Mouse (Mus musculus): Measurements from ENCODE around the gene Abcb1a. TPM values are rescaled to one million over a fixed set of nuclear protein-coding genes. Genes with fewer than 3 reads are reported as not detected.

The Abcb1a gene
- total RNA-seq (2021): 48.1 and 56.1 TPM in 2 replicates
- long read RNA-seq, full-length matches to known transcripts: 6 of 13 reads
- long read RNA-seq, partial matches to known transcripts: 6 of 13 reads
- long read RNA-seq, other reads (novel, unspliced or antisense): 1 of 13 reads

DNA sequence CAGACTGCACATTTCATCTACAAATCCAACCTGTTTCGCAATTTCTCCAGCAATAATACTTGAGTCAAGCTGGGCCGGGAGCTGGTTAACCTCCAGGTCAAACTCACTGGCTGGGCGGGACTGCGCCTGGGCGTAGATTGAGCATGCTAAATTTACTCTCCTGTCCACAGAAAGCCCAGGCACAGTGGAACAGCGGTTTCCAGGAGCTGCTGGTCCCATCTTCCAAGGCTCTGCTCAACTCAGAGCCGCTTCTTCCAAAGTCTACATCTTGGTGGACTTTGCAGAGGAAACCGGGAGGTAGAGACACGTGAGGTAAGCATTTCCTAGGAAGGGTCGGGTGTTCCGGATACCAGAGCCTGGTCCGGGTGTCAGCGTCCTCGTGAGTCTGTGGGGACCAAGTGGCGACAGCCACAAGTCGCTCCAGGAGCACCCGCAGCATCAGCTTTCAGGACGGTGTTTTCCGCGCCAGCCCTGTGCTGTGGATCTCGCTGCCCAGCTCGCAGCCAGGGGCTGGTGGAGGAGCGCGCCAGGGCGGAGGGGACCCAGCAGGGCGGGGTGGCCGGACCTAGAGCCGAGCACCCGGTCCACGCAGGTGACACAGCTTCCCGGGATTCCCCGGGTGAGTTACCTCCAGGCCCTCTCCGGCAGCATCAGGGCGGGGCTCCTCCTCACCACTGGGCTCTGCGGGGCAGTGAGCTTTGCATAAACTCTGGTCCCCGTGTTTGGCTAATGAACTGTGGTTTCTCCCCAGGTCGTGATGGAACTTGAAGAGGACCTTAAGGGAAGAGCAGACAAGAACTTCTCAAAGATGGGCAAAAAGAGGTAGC, at the start of gene Abcb1a:
Gene Abcb1a (plus strand): TSS at position 167 of the 827 bp plus-strand sequence.
- DNase-seq: peak; percentile 61

DNA sequence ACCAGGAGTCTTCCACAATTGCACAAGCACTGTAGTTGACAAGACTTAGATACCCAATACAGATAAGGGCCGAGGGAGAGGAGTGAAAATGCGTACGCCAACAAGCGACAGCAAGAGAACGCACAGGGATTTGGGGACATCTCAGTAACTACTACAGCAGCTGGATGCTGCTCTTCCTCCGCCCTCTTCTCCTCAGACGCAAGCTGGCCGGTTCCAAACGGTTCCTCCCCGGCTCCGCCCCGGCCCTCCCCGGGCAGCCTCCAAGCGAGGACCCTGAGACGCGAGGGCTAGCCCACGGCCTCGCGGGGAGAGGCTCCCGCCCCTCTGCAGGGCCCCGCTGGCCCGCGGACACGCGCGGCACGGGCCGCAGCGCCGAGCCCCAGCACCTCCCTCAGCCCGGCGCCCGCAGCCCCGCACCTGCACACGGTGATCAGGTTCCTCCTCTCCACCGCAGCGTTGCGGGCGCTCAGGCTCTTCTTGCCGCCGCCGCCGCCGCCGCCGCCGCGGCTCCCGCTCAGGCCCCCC, 37.7 kb upstream of the Abcb1a start:
- DNase-seq: peak; percentile 67

GRCm38 (mm10) chr5:8622596-8623231, 37.2 kb upstream of the Abcb1a start, which contains the start of gene Rundc3b:
Gene Rundc3b, minus strand, starts transcription at chr5:8622952.
- peak; percentile 93 for DNase-seq

GRCm38 (mm10) chr5:8632901-8633300, 27.0 kb upstream of the Abcb1a start:
- no peak for DNase-seq

DNA sequence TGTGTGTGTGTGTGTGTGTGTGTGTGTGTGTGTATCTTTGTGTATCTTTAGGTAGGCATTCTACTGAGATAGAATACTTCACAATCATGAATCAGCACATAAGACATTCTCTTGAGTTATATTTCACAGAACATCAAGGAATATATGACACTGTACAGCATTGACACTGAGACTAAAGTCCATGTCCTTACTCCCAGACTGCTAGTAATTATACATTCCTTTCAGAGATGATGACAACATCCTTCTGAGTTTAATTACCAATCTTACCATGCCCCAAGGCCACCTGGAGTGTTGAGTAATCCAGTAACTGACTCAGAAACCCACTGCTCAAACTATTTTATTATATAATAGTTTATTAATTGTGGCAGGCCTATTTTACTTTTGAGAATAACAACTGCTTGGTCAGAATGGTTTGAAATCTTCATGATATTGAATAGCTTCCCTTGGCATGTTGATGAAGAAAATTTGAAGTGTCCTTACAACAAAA, 25.3 kb upstream of the Abcb1a start:
- DNase-seq: no peak

- DNase-seq: no peak
Measured at GRCm38 (mm10) chr5:8648300-8648699, 11.6 kb upstream of the Abcb1a start.

DNA sequence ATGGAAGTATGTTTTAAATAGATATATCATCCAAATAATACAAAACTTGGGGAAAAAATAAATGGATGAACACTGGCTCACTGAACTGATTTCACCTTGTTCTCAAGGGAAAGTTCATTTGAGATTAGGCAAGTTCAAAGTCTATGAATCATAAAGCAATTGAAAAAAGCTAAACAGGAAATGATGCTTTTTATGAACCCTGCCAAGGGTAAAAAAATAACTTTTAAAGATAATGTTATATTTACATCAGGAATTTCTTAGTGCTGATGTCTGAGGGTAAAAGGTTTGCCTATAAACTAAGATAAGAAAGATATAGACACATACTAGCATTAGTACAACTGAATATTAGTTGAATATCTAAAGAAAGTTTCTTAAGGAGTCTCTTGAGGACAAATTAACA, 11.1 kb upstream of the Abcb1a start:
- no peak for DNase-seq

- DNase-seq: no peak
Measured at GRCm38 (mm10) chr5:8652085-8652484, 7.8 kb upstream of the Abcb1a start.

DNA sequence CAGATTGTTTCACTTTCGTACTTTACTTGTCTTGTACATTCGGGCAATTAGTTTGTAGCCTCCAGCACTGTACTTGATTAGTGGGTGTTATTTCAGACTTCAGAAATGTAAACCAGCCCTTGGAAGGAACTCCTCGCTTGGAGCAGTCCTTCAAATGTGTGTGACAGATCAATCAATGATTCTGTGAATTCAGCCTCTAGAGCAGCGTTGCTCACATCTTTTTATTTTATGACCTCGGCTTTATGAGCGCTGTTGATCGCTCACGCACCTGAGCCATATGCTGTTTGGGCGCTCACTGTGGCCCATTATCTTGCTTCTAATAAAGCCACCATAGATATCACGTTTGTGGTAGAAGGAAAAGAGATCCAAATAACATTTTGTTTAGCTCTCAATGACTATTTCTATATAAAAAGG, 868 bp downstream of the Abcb1a start:
- DNase-seq: no peak

- DNase-seq: no peak
Measured at GRCm38 (mm10) chr5:8664678-8665077, 4.8 kb downstream of the Abcb1a start.

- DNase-seq: no peak
Measured at GRCm38 (mm10) chr5:8667758-8668474, 8.0 kb downstream of the Abcb1a start.

- no peak for DNase-seq
Measured at GRCm38 (mm10) chr5:8669606-8670005, 9.7 kb downstream of the Abcb1a start.

DNA sequence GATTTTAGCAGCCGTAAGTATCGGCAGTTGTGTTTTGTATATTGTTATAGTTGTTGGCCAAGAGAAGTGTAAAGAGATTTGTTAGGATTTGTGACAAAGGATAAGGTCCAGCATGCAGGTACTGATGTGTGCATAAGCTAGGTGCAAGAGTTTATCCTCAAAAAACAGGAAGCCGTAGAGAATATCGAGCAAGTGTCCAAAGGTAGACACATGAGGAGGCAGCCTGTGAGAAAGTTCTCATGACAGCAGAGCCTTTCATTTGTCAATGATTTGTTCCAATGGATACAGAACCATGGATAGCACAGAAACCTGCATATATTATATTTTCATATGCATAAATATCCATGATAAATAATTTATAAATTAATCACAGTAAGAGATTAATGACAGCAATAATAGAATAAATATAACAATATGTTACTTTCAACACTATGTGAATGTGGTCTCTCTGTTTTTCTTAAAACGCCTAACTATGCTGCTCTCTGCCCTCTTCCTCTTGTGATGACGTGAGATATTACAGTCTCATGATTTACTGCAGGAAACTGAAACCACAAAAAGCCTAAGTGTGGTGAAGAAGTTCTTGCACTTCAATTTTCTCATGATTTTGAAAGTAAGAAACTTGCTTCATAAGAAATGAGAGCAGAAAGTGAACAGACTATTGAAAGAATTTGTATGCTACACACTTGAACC, 15.5 kb downstream of the Abcb1a start:
- no peak for DNase-seq

- no peak for DNase-seq
Measured at GRCm38 (mm10) chr5:8675952-8676262, 16.0 kb downstream of the Abcb1a start.

GRCm38 (mm10) chr5:8681166-8681565, 21.3 kb downstream of the Abcb1a start:
- DNase-seq: no peak

GRCm38 (mm10) chr5:8683686-8684085, 23.8 kb downstream of the Abcb1a start:
- DNase-seq: no peak

DNA sequence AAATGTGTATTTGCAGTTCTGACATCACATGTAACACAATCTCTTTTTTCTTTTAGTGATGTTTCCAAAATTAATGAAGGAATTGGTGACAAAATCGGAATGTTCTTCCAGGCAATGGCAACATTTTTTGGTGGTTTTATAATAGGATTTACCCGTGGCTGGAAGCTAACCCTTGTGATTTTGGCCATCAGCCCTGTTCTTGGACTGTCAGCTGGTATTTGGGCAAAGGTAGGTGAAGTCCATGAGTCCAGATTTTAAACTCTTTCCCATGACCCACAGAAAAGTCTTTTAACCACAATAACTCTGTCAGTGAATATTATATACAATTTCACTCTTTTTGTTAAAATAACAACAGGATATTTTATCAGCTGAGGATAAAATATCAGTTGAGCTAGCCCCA, 26.2 kb downstream of the Abcb1a start:
- DNase-seq: no peak

- no peak for DNase-seq
Measured at GRCm38 (mm10) chr5:8687550-8687949, 27.7 kb downstream of the Abcb1a start.

DNA sequence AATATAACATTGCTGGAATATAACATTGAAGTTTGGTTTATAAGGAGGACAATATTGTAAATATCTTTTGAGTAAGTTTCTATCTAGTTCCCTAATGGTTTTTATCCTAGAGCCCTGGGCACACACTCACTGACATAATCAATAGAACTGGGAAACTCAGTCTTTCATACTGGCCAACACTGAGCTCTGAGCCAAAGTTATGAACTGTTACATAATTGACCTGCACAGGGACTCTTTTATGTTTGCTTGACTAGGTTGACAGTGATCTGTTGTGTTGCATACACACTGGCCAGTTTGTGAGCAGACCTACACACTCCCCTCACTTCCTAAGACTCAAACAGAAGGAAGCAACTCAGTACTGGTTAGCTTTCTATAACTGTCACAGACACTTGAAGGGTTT, 56.2 kb downstream of the Abcb1a start:
- no peak for DNase-seq

DNA sequence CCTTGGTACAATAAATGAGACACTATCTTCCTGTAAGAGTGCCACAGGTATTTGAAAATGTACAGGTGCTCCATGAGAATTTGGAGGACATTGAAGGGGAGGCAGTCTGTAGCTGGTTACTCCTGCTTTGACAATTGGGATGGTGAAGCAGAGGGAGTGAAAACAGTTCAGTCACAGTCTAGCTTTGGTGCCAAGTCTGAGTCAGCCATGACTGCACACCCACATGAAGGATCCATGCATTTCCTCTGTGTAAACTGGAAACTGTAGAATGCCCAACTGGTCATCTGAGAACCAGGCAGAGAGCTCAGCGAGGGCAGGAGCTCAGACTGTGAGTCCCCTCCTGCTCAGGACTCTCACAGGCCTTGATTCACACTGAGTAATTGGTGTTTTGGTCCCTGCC, 59.7 kb downstream of the Abcb1a start:
- DNase-seq: peak; percentile 10

GRCm38 (mm10) chr5:8722224-8722623, 62.3 kb downstream of the Abcb1a start:
- DNase-seq: no peak

DNA sequence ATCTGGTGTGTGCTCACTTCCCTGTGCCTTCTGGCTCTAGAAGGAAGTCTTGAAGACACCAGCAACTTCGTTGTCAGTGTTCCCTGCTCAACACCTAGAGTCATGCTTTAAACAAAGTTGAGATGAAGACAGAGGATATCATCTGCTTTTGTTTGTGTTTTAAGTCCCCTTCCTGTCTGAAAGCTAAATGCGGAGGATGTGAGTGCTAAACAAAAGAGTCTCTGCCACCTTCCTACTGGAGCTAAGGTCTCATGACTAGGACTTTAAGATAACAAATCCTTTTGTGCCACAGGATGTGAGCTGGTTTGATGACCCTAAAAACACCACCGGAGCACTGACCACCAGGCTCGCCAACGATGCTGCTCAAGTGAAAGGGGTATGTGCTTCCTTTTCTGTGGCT, 63.0 kb downstream of the Abcb1a start:
- no peak for DNase-seq

Measured in adrenal gland, postnatal 25 days (tissue).